8 mouse cellular contexts compared by ENCODE assay signal in the genomic region with DNA sequence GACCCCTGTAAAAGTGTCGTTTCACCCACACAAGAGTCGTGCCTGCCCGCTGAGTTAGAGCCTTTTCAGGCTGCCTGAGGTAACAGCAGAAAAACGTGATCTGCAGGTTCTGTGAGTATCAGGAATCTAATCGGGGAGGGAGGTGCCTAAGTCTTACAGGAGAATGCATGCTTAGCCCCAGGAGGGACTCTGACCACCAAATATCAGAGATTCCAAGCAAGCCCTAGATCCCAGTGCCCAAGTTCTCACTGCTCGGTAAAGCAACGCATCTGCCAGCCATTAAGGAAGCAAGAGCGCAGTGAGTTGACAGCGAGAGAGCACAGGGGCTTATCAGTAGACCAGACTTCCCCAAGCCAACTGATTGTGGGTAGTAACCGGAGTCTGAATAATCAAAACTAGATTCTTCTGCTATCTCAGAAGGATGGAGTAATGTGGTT. TPM values are rescaled to one million over a fixed set of nuclear protein-coding genes. Genes with fewer than 3 reads are reported as not detected.
DNase-seq lines count a peak whose midpoint lies in the region; ATAC-seq and TF ChIP-seq lines count a peak whose summit lies in the region.

No protein-coding gene starts in this region.

- TF ChIP-seq EP300 in ES-Bruce4 (IDR thresholded peaks at IDR 0.05; ENCODE audit: insufficient read depth, low read depth, low read length), result no peak

- no peak for ATAC-seq in kidney, embryonic 14.5 days (ENCODE audit: low FRiP score, low TSS enrichment)

- no peaks in the 10 kb centered on the region for H3K27me3 ChIP-seq in ES-Bruce4 (ENCODE audit: control insufficient read depth, insufficient read depth, low read length, poor library complexity, severe bottlenecking)
- H3K27me3 ChIP-seq in kidney, embryonic 14.5 days (ENCODE audit: control insufficient read depth, insufficient read depth, low read length), result no peaks in the 10 kb centered on the region

- H3K9ac ChIP-seq in ES-Bruce4 (ENCODE audit: low read depth, poor library complexity, severe bottlenecking), result peak overlapping the region; percentile 21
- peak overlapping the region; percentile 53; the same call in 1 of the 2 replicates for H3K9ac ChIP-seq in kidney, embryonic 14.5 days (ENCODE audit: low read depth, low read length)

- peak; percentile 55 for DNase-seq in c-Kit-positive CD71-positive TER-119-negative erythroid progenitor cells, embryonic 14.5 days (ENCODE audit: low read depth)
- DNase-seq in heart, adult 9 months (ENCODE audit: low spot score in 2 of 2), result peak; percentile 8 to 12
- DNase-seq in lung, postnatal 25 days (ENCODE audit: low spot score), result peak; percentile 54
- DNase-seq in spleen, postnatal 36 days (ENCODE audit: low spot score in 2 of 2), result peak; percentile 12 to 17
- DNase-seq in gastrocnemius, postnatal 4 days (ENCODE audit: low spot score in 2 of 2), result no peak
- no peak for DNase-seq in layer of hippocampus, adult 9-11 months

- peak overlapping the region; percentile 43 for H3K4me2 ChIP-seq in kidney, embryonic 14.5 days (replicated peaks; ENCODE audit: low read depth, low read length)

- H3K36me3 ChIP-seq in ES-Bruce4 (ENCODE audit: control insufficient read depth, insufficient read depth, low read length, poor library complexity, severe bottlenecking), result no peaks in the 10 kb centered on the region
- H3K36me3 ChIP-seq in kidney, embryonic 14.5 days (ENCODE audit: control insufficient read depth, insufficient read depth, low read length), result no peaks in the 10 kb centered on the region

- H3K4me3 ChIP-seq in ES-Bruce4 (ENCODE audit: low read depth, low read length), result peak overlapping the region; percentile 15
- peak overlapping the region; percentile 93 for H3K4me3 ChIP-seq in kidney, embryonic 14.5 days (ENCODE audit: low read length)

- H3K27ac ChIP-seq in ES-Bruce4 (ENCODE audit: insufficient read depth, low read length), result peak overlapping the region; percentile 15
- H3K27ac ChIP-seq in kidney, embryonic 14.5 days (ENCODE audit: low read depth, low read length), result peak overlapping the region; percentile 69; the same call in 1 of the 2 replicates

- no peaks in the 10 kb centered on the region for H3K9me3 ChIP-seq in ES-Bruce4 (replicated peaks; ENCODE audit: control insufficient read depth, insufficient read depth, low read length, poor library complexity, severe bottlenecking)
- H3K9me3 ChIP-seq in kidney, embryonic 14.5 days (ENCODE audit: control insufficient read depth, low read length), result no peaks in the 10 kb centered on the region

- peaks cover 1% of the 10 kb centered on the region for H3K4me1 ChIP-seq in ES-Bruce4 (ENCODE audit: control insufficient read depth, insufficient read depth, low read length)
- peaks cover 13% of the 10 kb centered on the region; the same call in 1 of the 2 replicates for H3K4me1 ChIP-seq in kidney, embryonic 14.5 days (ENCODE audit: control insufficient read depth, insufficient read depth, low read length)

- no peak for TF ChIP-seq CTCF in ES-Bruce4 (IDR thresholded peaks at IDR 0.05; ENCODE audit: low read depth, low read length)

- WGBS in kidney, embryonic 14.5 days, result 13% methylated on average over 10 of the region's 10 CpGs

- TF ChIP-seq POLR2A in ES-Bruce4 (IDR thresholded peaks at IDR 0.05; ENCODE audit: insufficient read depth, low read length), result no peak

RNA-seq across cellular contexts. Expression of a gene that starts 1.1 kb away (rescaled TPM):
- 183 and 198 TPM in 2 replicates for polyA plus RNA-seq in ES-Bruce4 (2011; ENCODE audit: insufficient read depth, insufficient read length, low read depth, missing spikeins)
- polyA plus RNA-seq in kidney, embryonic 14.5 days (2014; fragmentation: Nextera tagmentation; extraction: Ambion mirVana), result 37.4 and 67.5 TPM in 2 replicates
- 10 to 100 TPM; 51.7 to 54.1 TPM for total RNA-seq in gastrocnemius, postnatal 4 days (2021)

Comparison
In these comparisons a context has a peak if more than half of its experiments do, and no peak if none do; other contexts are left out.
1. DNase-seq: peak in c-Kit-positive CD71-positive TER-119-negative erythroid progenitor cells, embryonic 14.5 days (single experiment), heart, adult 9 months (2 of 2), lung, postnatal 25 days (single experiment) and spleen, postnatal 36 days (2 of 2); none in gastrocnemius, postnatal 4 days (0 of 2) and layer of hippocampus, adult 9-11 months (single experiment).